ENCODE assay signal across 17 mouse cellular contexts in the genomic region with DNA sequence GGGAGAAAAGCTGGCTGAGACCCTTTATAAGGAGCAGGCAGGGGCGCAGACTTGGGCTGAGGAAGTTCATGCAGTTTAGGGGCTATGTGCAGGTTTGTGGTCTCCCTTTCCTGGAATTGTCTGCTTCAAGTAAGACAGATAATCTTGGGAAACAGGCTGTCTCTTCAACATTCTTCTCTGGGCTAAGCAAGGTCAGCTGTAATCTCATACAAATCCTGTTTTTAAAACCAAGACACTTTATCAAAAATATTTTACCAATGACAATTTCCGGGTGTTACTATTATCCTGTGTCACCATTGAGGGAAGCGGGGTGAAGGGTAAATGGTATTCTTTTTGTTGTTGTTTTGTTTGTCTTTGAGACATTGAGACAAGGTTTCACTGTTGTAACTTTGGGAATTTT. TPM values are rescaled to one million over a fixed set of nuclear protein-coding genes. Genes with fewer than 3 reads are reported as not detected.
DNase-seq lines count a peak whose midpoint lies in the region; ATAC-seq and TF ChIP-seq lines count a peak whose summit lies in the region.
"Had no signal": no experiment of that assay in that cellular context is flagged by ENCODE, and none has a peak within 500 bp of the region (broad histone marks: within the 10 kb centered on the region; RNA-seq: fewer than 3 reads in every experiment).

No protein-coding gene starts in this region.

- H3K4me1 ChIP-seq in kidney, adult 2 months (ENCODE audit: control insufficient read depth, insufficient read depth, low read length): peaks cover 14% of the 10 kb centered on the region
- peaks cover 58% of the 10 kb centered on the region for H3K4me1 ChIP-seq in megakaryocyte, embryonic 14.5 days
- H3K4me1 ChIP-seq in liver, embryonic 13.5 days (replicated peaks): peaks cover 61% of the 10 kb centered on the region

- peak overlapping the region; percentile 47; the same call in 1 of the 2 replicates for H3K9ac ChIP-seq in liver, embryonic 13.5 days
- H3K9ac ChIP-seq: forebrain, embryonic 15.5 days had no signal

- H3K27me3 ChIP-seq in kidney, adult 2 months (replicated peaks; ENCODE audit: control insufficient read depth, insufficient read depth, low read length): no peaks in the 10 kb centered on the region
- peaks cover 10% of the 10 kb centered on the region for H3K27me3 ChIP-seq in megakaryocyte, embryonic 14.5 days (replicated peaks)
- H3K27me3 ChIP-seq in liver, embryonic 13.5 days: no peaks in the 10 kb centered on the region
- H3K27me3 ChIP-seq: embryonic facial prominence, embryonic 12.5 days; forebrain, embryonic 15.5 days; hindbrain, embryonic 13.5 days had no signal

- TF ChIP-seq POLR2A in kidney, adult 2 months (IDR thresholded peaks at IDR 0.05; ENCODE audit: low read depth, low read length): no peak

- 68% methylated on average over 3 of the region's 3 CpGs for WGBS in kidney, adult 2 months
- 31% methylated on average over 3 of the region's 3 CpGs for WGBS in liver, embryonic 13.5 days (ENCODE audit: insufficient replicate concordance)

- TF ChIP-seq CTCF in kidney, adult 2 months (conservative IDR thresholded peaks at IDR 0.05; ENCODE audit: insufficient read depth, insufficient read length, low read depth, low read length): no peak

- H3K4me2 ChIP-seq in liver, embryonic 13.5 days: peak overlapping the region; percentile 14; the same call in 1 of the 2 replicates
- H3K4me2 ChIP-seq: embryonic facial prominence, embryonic 12.5 days; forebrain, embryonic 15.5 days had no signal

- no peak for ATAC-seq in megakaryocyte, adult 5-6 weeks (ENCODE audit: poor library complexity, severe bottlenecking)
- no peak for ATAC-seq in liver, embryonic 13.5 days (ENCODE audit: low read depth)
- ATAC-seq: activated CD4-positive, CD25-positive, alpha-beta regulatory T cell, adult 4 months; forebrain, embryonic 15.5 days; hindbrain, postnatal 0 days had no signal

- peak; percentile 43 for DNase-seq in kidney, adult 2 months
- DNase-seq in kidney, postnatal 10 days: no peak
- DNase-seq in liver, embryonic 13.5 days: no peak
- no peak for DNase-seq in right cerebral cortex, postnatal 25 days
- DNase-seq in T-cell, adult 2 months (ENCODE audit: low spot score): no peak
- DNase-seq: cerebellum, adult 11-12 months; gastrocnemius, postnatal 36 days; heart, adult 11 months had no signal

- no peaks in the 10 kb centered on the region for H3K36me3 ChIP-seq in kidney, adult 2 months (ENCODE audit: control insufficient read depth, insufficient read depth, low read length)
- H3K36me3 ChIP-seq in megakaryocyte, embryonic 14.5 days (replicated peaks; ENCODE audit: low read length): peaks cover 17% of the 10 kb centered on the region
- peaks cover 16% of the 10 kb centered on the region for H3K36me3 ChIP-seq in liver, embryonic 13.5 days
- H3K36me3 ChIP-seq: forebrain, embryonic 15.5 days had no signal

- H3K4me3 ChIP-seq in kidney, adult 2 months (ENCODE audit: insufficient read depth, low read depth, low read length): no peak overlapping the region
- peak overlapping the region; percentile 66 for H3K4me3 ChIP-seq in megakaryocyte, embryonic 14.5 days (replicated peaks)
- H3K4me3 ChIP-seq in liver, embryonic 13.5 days (replicated peaks): no peak overlapping the region
- H3K4me3 ChIP-seq: embryonic facial prominence, embryonic 12.5 days; forebrain, embryonic 15.5 days; hindbrain, embryonic 13.5 days had no signal

- no peaks in the 10 kb centered on the region for H3K9me3 ChIP-seq in megakaryocyte, embryonic 14.5 days
- H3K9me3 ChIP-seq in liver, embryonic 13.5 days (replicated peaks): no peaks in the 10 kb centered on the region
- H3K9me3 ChIP-seq: embryonic facial prominence, embryonic 12.5 days; forebrain, embryonic 15.5 days; heart, embryonic 10.5 days; hindbrain, embryonic 13.5 days had no signal

- peak overlapping the region; percentile 55 for H3K27ac ChIP-seq in kidney, adult 2 months (ENCODE audit: insufficient read depth, low read depth, low read length)
- H3K27ac ChIP-seq in liver, embryonic 13.5 days: peak overlapping the region; percentile 77
- H3K27ac ChIP-seq: embryonic facial prominence, embryonic 12.5 days; forebrain, embryonic 15.5 days; heart, embryonic 10.5 days; hindbrain, embryonic 13.5 days; hindbrain, postnatal 0 days had no signal

RNA-seq across cellular contexts. Expression of a gene that starts 1.8 kb away (rescaled TPM):
- 110 and 123 TPM in 2 replicates for polyA plus RNA-seq in kidney, adult 2 months (2012; rRNA removed)
- 57.8 and 66.6 TPM in 2 replicates for polyA plus RNA-seq in megakaryocyte, embryonic 14.5 days (2012; ENCODE audit: insufficient read depth, low replicate concordance)
- total RNA-seq in megakaryocyte, adult 5-6 weeks (2015): 38.8 and 39.4 TPM in 2 replicates
- total RNA-seq in megakaryocyte, adult 5-6 weeks (2017): 37.0 and 38.3 TPM in 2 replicates
- 77.1 and 95.0 TPM in 2 replicates for polyA plus RNA-seq in liver, embryonic 13.5 days (2015; fragmentation: Nextera tagmentation; extraction: Ambion mirVana)

RNA-seq across cellular contexts. Expression of a gene that starts 36.9 kb away (rescaled TPM):
- polyA plus RNA-seq in kidney, adult 2 months (2012; rRNA removed): 0.05 and 0.30 TPM in 2 replicates
- 3.8 and 7.2 TPM in 2 replicates for polyA plus RNA-seq in megakaryocyte, embryonic 14.5 days (2012; ENCODE audit: insufficient read depth, low replicate concordance)
- 0.21 and 0.33 TPM in 2 replicates for total RNA-seq in megakaryocyte, adult 5-6 weeks (2015)
- total RNA-seq in megakaryocyte, adult 5-6 weeks (2017): 0.22 and 0.28 TPM in 2 replicates
- polyA plus RNA-seq in liver, embryonic 13.5 days (2015; fragmentation: Nextera tagmentation; extraction: Ambion mirVana): 0.27 and 0.34 TPM in 2 replicates
- total RNA-seq: gastrocnemius, adult 8-10 months had no signal
